Mouse (Mus musculus): ENCODE measurements around the gene Tuft1. TPM values are rescaled to one million over a fixed set of nuclear protein-coding genes. Genes with fewer than 3 reads are reported as not detected.

Tuft1 gene
- polyA plus RNA-seq, 2 experiments: 6.2 to 7.4 TPM

DNA sequence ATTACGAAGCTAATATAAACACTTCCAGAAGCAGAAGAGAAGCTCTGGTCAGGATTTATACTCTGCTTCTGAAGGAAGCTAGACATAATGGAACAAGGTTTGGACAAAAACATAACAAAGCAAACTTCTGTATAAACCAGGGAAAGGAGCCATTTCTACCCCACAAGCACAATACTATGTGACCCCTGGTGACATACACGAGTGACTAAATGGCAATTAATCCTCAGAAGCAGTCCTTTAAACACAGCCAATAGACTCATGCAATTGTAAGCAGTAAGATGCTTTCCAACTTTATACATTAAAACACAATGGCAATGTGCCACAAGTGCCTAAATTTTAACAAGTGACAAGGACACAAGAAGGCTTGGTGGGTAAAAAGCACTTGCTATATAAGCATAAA is 91.4 kb downstream of the Tuft1 start:
- Histone ChIP-seq H3K36me3 (replicated peaks; ENCODE audit: control insufficient read depth, insufficient read depth, low read depth) (no peaks in the 10 kb centered on the region), H3K4me1 (replicated peaks; ENCODE audit: control insufficient read depth in 2 of 2, insufficient read depth in 2 of 2, low read length in 1 of 2) (no peaks in the 10 kb centered on the region), H3K4me2 (ENCODE audit: low read depth) (no peak overlapping the region), H3K9ac (replicated peaks) (no peak overlapping the region), H3K27me3 (ENCODE audit: control insufficient read depth, insufficient read depth, low read length) (no peaks in the 10 kb centered on the region), H3K27ac (no peak overlapping the region), H3K4me3 (ENCODE audit: insufficient read depth in 1 of 2, low read depth in 2 of 2, low read length in 2 of 2) (no peak overlapping the region), H3K9me3 (ENCODE audit: control insufficient read depth, low read length) (no peaks in the 10 kb centered on the region)
- 59% methylated on average over 2 of the region's 2 CpGs for WGBS (ENCODE audit: insufficient replicate concordance)
- no peak for DNase-seq (ENCODE audit: low read depth in 3 of 3, low spot score in 3 of 3)
- no peak for ATAC-seq (ENCODE audit: insufficient read depth)
- TF ChIP-seq EP300 (IDR thresholded peaks at IDR 0.05; ENCODE audit: low read depth) (no peak), CTCF (IDR thresholded peaks at IDR 0.05; ENCODE audit: low read depth) (no peak)

DNA sequence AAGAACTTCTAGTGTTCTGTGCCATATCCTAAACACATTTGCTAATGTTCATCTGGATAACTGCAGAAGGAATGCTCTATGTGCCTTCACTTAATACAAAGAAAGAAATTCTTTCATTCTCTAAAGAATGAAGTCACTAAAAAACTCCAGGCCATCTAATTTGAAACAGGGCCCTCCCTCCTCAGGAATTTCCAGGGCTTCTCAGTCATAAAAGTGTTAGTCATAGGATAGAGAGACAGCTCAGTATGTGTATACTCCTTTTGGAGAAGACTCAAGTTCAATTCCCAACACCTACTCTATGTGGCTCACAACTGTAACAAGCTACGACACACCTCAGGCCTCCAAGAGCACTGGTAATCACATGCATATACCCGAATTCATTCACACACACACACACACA is 93.1 kb downstream of the Tuft1 start:
- no peak for ATAC-seq (ENCODE audit: insufficient read depth)
- WGBS (ENCODE audit: insufficient replicate concordance): 76% methylated on average over 2 of the region's 2 CpGs
- TF ChIP-seq CTCF (IDR thresholded peaks at IDR 0.05; ENCODE audit: low read depth) (no peak), EP300 (IDR thresholded peaks at IDR 0.05; ENCODE audit: low read depth) (no peak)
- DNase-seq (ENCODE audit: low read depth in 3 of 3, low spot score in 3 of 3): no peak
- no peaks in the 10 kb centered on the region for H3K36me3 ChIP-seq (replicated peaks; ENCODE audit: control insufficient read depth, insufficient read depth, low read depth)
- no peak overlapping the region for H3K4me3 ChIP-seq (ENCODE audit: insufficient read depth in 1 of 2, low read depth in 2 of 2, low read length in 2 of 2)
- H3K9ac ChIP-seq (replicated peaks): no peak overlapping the region
- H3K4me1 ChIP-seq (replicated peaks; ENCODE audit: control insufficient read depth in 2 of 2, insufficient read depth in 2 of 2, low read length in 1 of 2): no peaks in the 10 kb centered on the region
- no peak overlapping the region for H3K4me2 ChIP-seq (ENCODE audit: low read depth)
- H3K27me3 ChIP-seq (ENCODE audit: control insufficient read depth, insufficient read depth, low read length): no peaks in the 10 kb centered on the region
- no peaks in the 10 kb centered on the region for H3K9me3 ChIP-seq (ENCODE audit: control insufficient read depth, low read length)
- H3K27ac ChIP-seq: no peak overlapping the region

DNA sequence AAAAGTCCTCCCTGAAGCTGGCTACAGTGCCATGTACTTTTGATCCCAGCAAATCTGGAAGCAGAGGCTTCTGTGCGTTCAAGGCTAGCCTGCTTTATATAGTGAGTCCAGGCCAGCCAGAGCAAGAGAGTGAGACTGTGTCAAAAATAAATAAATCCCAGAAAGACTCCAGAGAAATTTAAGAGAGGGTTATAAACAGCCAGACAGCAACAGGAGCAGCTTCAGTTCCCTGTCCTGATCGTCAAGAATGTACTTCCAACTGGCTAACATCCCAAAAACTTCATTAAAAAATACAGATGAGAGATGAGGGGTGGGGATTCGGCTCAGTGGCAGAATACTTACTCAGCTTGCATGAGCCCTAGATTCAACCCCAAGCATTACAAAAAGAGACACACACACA is 93.5 kb downstream of the Tuft1 start:
- no peak overlapping the region for H3K4me3 ChIP-seq (ENCODE audit: insufficient read depth in 1 of 2, low read depth in 2 of 2, low read length in 2 of 2)
- H3K9ac ChIP-seq (replicated peaks): no peak overlapping the region
- TF ChIP-seq CTCF (IDR thresholded peaks at IDR 0.05; ENCODE audit: low read depth): no peak
- TF ChIP-seq EP300 (IDR thresholded peaks at IDR 0.05; ENCODE audit: low read depth): no peak
- no peaks in the 10 kb centered on the region for H3K4me1 ChIP-seq (replicated peaks; ENCODE audit: control insufficient read depth in 2 of 2, insufficient read depth in 2 of 2, low read length in 1 of 2)
- H3K27me3 ChIP-seq (ENCODE audit: control insufficient read depth, insufficient read depth, low read length): no peaks in the 10 kb centered on the region
- H3K27ac ChIP-seq: no peak overlapping the region
- no peak overlapping the region for H3K4me2 ChIP-seq (ENCODE audit: low read depth)
- no peaks in the 10 kb centered on the region for H3K9me3 ChIP-seq (ENCODE audit: control insufficient read depth, low read length)
- DNase-seq (ENCODE audit: low read depth in 3 of 3, low spot score in 3 of 3) (no peak), ATAC-seq (ENCODE audit: insufficient read depth) (no peak)
- H3K36me3 ChIP-seq (replicated peaks; ENCODE audit: control insufficient read depth, insufficient read depth, low read depth): no peaks in the 10 kb centered on the region
- 67% methylated on average over 3 of the region's 3 CpGs for WGBS (ENCODE audit: insufficient replicate concordance)

DNA sequence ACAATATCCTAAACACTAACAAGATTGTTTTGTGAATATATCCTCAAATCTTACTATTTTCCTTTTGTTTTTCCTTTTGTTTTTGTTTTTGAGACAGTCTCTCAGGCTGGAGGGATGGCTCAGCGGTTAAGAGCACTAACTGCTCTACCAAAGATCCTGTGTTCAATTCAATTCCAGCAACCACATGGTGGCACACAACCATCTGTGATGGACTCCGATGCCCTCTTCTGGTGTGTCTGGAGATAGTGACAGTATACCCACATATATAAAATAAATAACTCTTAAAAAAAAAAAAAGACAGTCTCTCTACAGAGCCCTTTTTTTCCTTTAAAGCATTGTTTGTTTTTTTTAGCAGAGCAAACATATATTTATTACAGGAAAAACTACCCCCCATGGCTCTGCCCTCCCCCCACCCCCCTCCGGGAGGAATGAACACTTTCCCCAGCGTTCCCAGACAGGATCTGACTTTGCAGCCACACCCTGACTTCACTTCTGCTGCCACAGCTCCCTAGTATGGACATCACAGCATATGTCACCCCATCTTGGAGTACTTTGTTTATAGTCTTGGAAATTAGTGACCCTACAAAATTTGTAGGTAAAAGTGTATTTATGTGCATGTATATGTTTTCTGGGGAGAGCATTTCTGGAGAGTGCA is 94.2 kb downstream of the Tuft1 start:
- ATAC-seq (ENCODE audit: insufficient read depth): no peak
- Histone ChIP-seq H3K9ac (replicated peaks) (no peak overlapping the region), H3K4me2 (ENCODE audit: low read depth) (no peak overlapping the region), H3K27me3 (ENCODE audit: control insufficient read depth, insufficient read depth, low read length) (no peaks in the 10 kb centered on the region), H3K4me3 (ENCODE audit: insufficient read depth in 1 of 2, low read depth in 2 of 2, low read length in 2 of 2) (no peak overlapping the region), H3K4me1 (replicated peaks; ENCODE audit: control insufficient read depth in 2 of 2, insufficient read depth in 2 of 2, low read length in 1 of 2) (no peaks in the 10 kb centered on the region), H3K36me3 (replicated peaks; ENCODE audit: control insufficient read depth, insufficient read depth, low read depth) (peaks cover 2% of the 10 kb centered on the region; the same call in 1 of the 2 replicates), H3K27ac (no peak overlapping the region), H3K9me3 (ENCODE audit: control insufficient read depth, low read length) (no peaks in the 10 kb centered on the region)
- no peak for TF ChIP-seq EP300 (IDR thresholded peaks at IDR 0.05; ENCODE audit: low read depth)
- TF ChIP-seq CTCF (IDR thresholded peaks at IDR 0.05; ENCODE audit: low read depth): no peak
- 68% methylated on average over 4 of the region's 4 CpGs for WGBS (ENCODE audit: insufficient replicate concordance)
- no peak for DNase-seq (ENCODE audit: low read depth in 3 of 3, low spot score in 3 of 3)

DNA sequence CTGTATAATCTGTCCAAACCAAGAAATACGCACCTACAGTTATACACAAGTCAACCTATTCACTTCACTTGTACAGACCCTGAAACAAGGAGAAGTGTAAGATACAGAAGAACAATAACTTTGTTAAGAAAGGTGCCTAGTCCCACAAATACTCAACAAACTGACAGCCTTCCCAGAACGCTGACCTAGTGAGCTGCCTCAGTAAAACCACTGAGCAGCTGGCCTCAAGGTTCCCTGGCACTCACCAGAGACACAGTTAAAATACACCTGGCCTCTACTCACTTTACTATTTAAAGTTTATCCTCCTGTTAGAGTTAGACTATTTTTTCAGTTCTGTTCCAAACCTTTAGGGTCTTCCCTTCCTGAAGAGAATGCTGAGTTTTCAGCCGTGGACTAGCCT is 95.5 kb downstream of the Tuft1 start:
- no peaks in the 10 kb centered on the region for H3K9me3 ChIP-seq (ENCODE audit: control insufficient read depth, low read length)
- H3K4me2 ChIP-seq (ENCODE audit: low read depth): no peak overlapping the region
- no peak overlapping the region for H3K9ac ChIP-seq (replicated peaks)
- H3K36me3 ChIP-seq (replicated peaks; ENCODE audit: control insufficient read depth, insufficient read depth, low read depth): peaks cover 2% of the 10 kb centered on the region; the same call in 1 of the 2 replicates
- no peaks in the 10 kb centered on the region for H3K27me3 ChIP-seq (ENCODE audit: control insufficient read depth, insufficient read depth, low read length)
- no peak overlapping the region for H3K27ac ChIP-seq
- WGBS (ENCODE audit: insufficient replicate concordance): 62% methylated on average over 3 of the region's 3 CpGs
- DNase-seq (ENCODE audit: low read depth in 3 of 3, low spot score in 3 of 3): no peak
- TF ChIP-seq EP300 (IDR thresholded peaks at IDR 0.05; ENCODE audit: low read depth) (no peak), CTCF (IDR thresholded peaks at IDR 0.05; ENCODE audit: low read depth) (no peak)
- H3K4me3 ChIP-seq (ENCODE audit: insufficient read depth in 1 of 2, low read depth in 2 of 2, low read length in 2 of 2): no peak overlapping the region
- no peak for ATAC-seq (ENCODE audit: insufficient read depth)
- H3K4me1 ChIP-seq (replicated peaks; ENCODE audit: control insufficient read depth in 2 of 2, insufficient read depth in 2 of 2, low read length in 1 of 2): no peaks in the 10 kb centered on the region

Other genes with a start within 250 kb of the Tuft1 start
- gene Tdrkh, start 245.6 kb downstream of the Tuft1 start, polyA plus RNA-seq (2012; rRNA removed): 1.0 and 3.0 TPM in 2 replicates
- gene Tdrkh, start 245.6 kb downstream of the Tuft1 start, polyA plus RNA-seq (2014; fragmentation: Nextera tagmentation; extraction: Ambion mirVana): 8.6 and 9.0 TPM in 2 replicates
- 22.7 and 35.1 TPM in 2 replicates for gene Mrpl9, start 215.6 kb downstream of the Tuft1 start, polyA plus RNA-seq (2012; rRNA removed)
- 33.3 and 35.2 TPM in 2 replicates for gene Mrpl9, start 215.6 kb downstream of the Tuft1 start, polyA plus RNA-seq (2014; fragmentation: Nextera tagmentation; extraction: Ambion mirVana)
- gene Oaz3, start 215.0 kb downstream of the Tuft1 start, polyA plus RNA-seq (2012; rRNA removed): 0.02 TPM in 1 of 2 replicates, not detected in the other
- not detected in 2 replicates for gene Oaz3, start 215.0 kb downstream of the Tuft1 start, polyA plus RNA-seq (2014; fragmentation: Nextera tagmentation; extraction: Ambion mirVana)
- 0.07 and 0.79 TPM in 2 replicates for gene Celf3, start 180.6 kb downstream of the Tuft1 start, polyA plus RNA-seq (2012; rRNA removed)
- not detected in 2 replicates for gene Celf3, start 180.6 kb downstream of the Tuft1 start, polyA plus RNA-seq (2014; fragmentation: Nextera tagmentation; extraction: Ambion mirVana)
- not detected in 2 replicates for gene Riiad1, start 178.5 kb downstream of the Tuft1 start, polyA plus RNA-seq (2012; rRNA removed)
- not detected in 2 replicates for gene Riiad1, start 178.5 kb downstream of the Tuft1 start, polyA plus RNA-seq (2014; fragmentation: Nextera tagmentation; extraction: Ambion mirVana)
- 4.3 and 5.6 TPM in 2 replicates for gene Snx27, start 76.2 kb downstream of the Tuft1 start, polyA plus RNA-seq (2012; rRNA removed)
- 8.8 and 9.7 TPM in 2 replicates for gene Snx27, start 76.2 kb downstream of the Tuft1 start, polyA plus RNA-seq (2014; fragmentation: Nextera tagmentation; extraction: Ambion mirVana)
- gene Gm10972, start 15.8 kb downstream of the Tuft1 start, polyA plus RNA-seq (2012; rRNA removed): not detected in 2 replicates
- not detected in 2 replicates for gene Gm10972, start 15.8 kb downstream of the Tuft1 start, polyA plus RNA-seq (2014; fragmentation: Nextera tagmentation; extraction: Ambion mirVana)
- 19.6 and 20.7 TPM in 2 replicates for gene Selenbp2, start 34.7 kb upstream of the Tuft1 start, polyA plus RNA-seq (2012; rRNA removed)
- 21.2 and 24.3 TPM in 2 replicates for gene Selenbp2, start 34.7 kb upstream of the Tuft1 start, polyA plus RNA-seq (2014; fragmentation: Nextera tagmentation; extraction: Ambion mirVana)
- 4.3 and 4.6 TPM in 2 replicates for gene Cgn, start 127.6 kb upstream of the Tuft1 start, polyA plus RNA-seq (2012; rRNA removed)
- 5.7 and 7.2 TPM in 2 replicates for gene Cgn, start 127.6 kb upstream of the Tuft1 start, polyA plus RNA-seq (2014; fragmentation: Nextera tagmentation; extraction: Ambion mirVana)
- gene Pogz, start 178.7 kb upstream of the Tuft1 start, polyA plus RNA-seq (2012; rRNA removed): 6.0 and 6.5 TPM in 2 replicates
- gene Pogz, start 178.7 kb upstream of the Tuft1 start, polyA plus RNA-seq (2014; fragmentation: Nextera tagmentation; extraction: Ambion mirVana): 2.6 and 3.0 TPM in 2 replicates
- 127 and 157 TPM in 2 replicates for gene Psmb4, start 228.1 kb upstream of the Tuft1 start, polyA plus RNA-seq (2012; rRNA removed)
- gene Psmb4, start 228.1 kb upstream of the Tuft1 start, polyA plus RNA-seq (2014; fragmentation: Nextera tagmentation; extraction: Ambion mirVana): 190 and 203 TPM in 2 replicates